Mouse (Mus musculus) embryonic facial prominence, embryonic 15.5 days (tissue): ENCODE measurements around the gene Trmt1. TPM values are rescaled to one million over a fixed set of nuclear protein-coding genes. Genes with fewer than 3 reads are reported as not detected.
A peak's percentile ranks its signal among the peaks of the same experiment; 100 is the strongest.

Experiments
- ATAC-seq: fragments of 200-750 bp; cut with Nextera tagmentation; 2 replicates; pipeline ENCODE4 v1.8.0; 2017; ENCODE audit warnings: low read depth, moderate TSS enrichment; ENCODE audit not compliant: insufficient number of reproducible peaks, low FRiP score, low TSS enrichment
- H3K27ac ChIP-seq: fragments of 300-500 bp; sonication (generic); replicated peaks from 2 replicates; pipeline ENCODE4 v1.5.1; 2015; ENCODE audit warnings: mild to moderate bottlenecking, inconsistent platforms
- H3K27me3 ChIP-seq: fragments of 300-500 bp; sonication (generic); 2 replicates; pipeline ENCODE4 v1.6.1; 2015; ENCODE audit warnings: inconsistent platforms
- H3K36me3 ChIP-seq: fragments of 300-500 bp; sonication (generic); 2 replicates; pipeline ENCODE4 v1.6.1; 2015; ENCODE audit warnings: mild to moderate bottlenecking, inconsistent platforms
- H3K4me1 ChIP-seq: fragments of 300-500 bp; sonication (generic); 2 replicates; pipeline ENCODE4 v1.6.1; 2015; ENCODE audit warnings: inconsistent platforms
- H3K4me2 ChIP-seq: fragments of 300-500 bp; sonication (generic); replicated peaks from 2 replicates; pipeline ENCODE4 v1.6.1; 2015; ENCODE audit warnings: mild to moderate bottlenecking, inconsistent platforms
- H3K4me3 ChIP-seq: fragments of 300-500 bp; sonication (generic); replicated peaks from 2 replicates; pipeline ENCODE4 v1.5.1; 2015; ENCODE audit warnings: mild to moderate bottlenecking, inconsistent platforms
- H3K9ac ChIP-seq: fragments of 300-500 bp; sonication (generic); 2 replicates; pipeline ENCODE4 v1.6.1; 2015; ENCODE audit warnings: inconsistent platforms
- H3K9me3 ChIP-seq: fragments of 300-500 bp; sonication (generic); replicated peaks from 2 replicates; pipeline ENCODE4 v1.6.1; 2016; ENCODE audit warnings: inconsistent platforms
- WGBS: fragments of 180-500 bp; shearing (Covaris S2); methylation state at CpG from one replicate; pipeline ENCODE4 v1.1.7; 2015; 5-methylcytosine and 5-hydroxymethylcytosine counted together
- polyA plus RNA-seq: library from polyadenylated mRNA; unstranded; fragments of >200 nt; fragmentation: Nextera tagmentation; extraction: Ambion mirVana; gene quantifications from 2 replicates; pipeline ENCODE4 v1.2.1, GENCODE M21; 2015

Trmt1 gene
- polyA plus RNA-seq, 1 experiment from 2014 or later, result 78.2 TPM

GRCm38 (mm10) chr8:84660819-84661457, 25.2 kb upstream of the Trmt1 start:
- peaks cover 62% of the 10 kb centered on the region for H3K4me1 ChIP-seq
- peak overlapping the region; percentile 60 for H3K4me3 ChIP-seq
- no peaks in the 10 kb centered on the region for H3K9me3 ChIP-seq
- peak overlapping the region; percentile 86 for H3K9ac ChIP-seq
- peak overlapping the region; percentile 97 for H3K27ac ChIP-seq
- no peaks in the 10 kb centered on the region for H3K27me3 ChIP-seq
- no peaks in the 10 kb centered on the region for H3K36me3 ChIP-seq
- no peak for ATAC-seq
- 2% methylated on average over 20 of the region's 20 CpGs for WGBS
- H3K4me2 ChIP-seq, result peak overlapping the region; percentile 81

DNA sequence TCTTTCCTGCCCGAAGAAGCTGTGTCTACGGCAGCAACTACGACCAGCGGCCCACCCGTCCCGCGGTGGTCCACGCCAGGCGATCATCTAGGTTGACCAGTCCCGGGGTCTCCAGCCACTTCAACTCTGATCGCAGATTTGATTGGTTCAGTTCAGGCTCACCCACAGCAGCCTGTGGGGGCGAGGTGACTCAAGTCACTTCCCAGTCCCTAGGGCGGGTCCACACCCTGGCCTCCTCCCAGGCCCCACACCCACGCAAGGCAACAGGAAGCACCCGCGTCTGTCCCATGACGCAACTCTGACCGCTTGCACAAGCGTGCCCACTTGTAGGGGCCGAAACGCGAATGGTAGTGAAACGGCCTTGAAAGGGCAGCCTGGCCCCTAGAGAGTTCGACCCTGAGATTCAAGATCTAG, 24.6 kb upstream of the Trmt1 start:
- peaks cover 62% of the 10 kb centered on the region for H3K4me1 ChIP-seq
- no peaks in the 10 kb centered on the region for H3K27me3 ChIP-seq
- under 1% methylated on average over 24 of the region's 24 CpGs for WGBS
- ATAC-seq, result no peak
- H3K4me2 ChIP-seq, result peak overlapping the region; percentile 81
- peak overlapping the region; percentile 86 for H3K9ac ChIP-seq
- peak overlapping the region; percentile 97 for H3K27ac ChIP-seq
- H3K4me3 ChIP-seq, result peak overlapping the region; percentile 60
- H3K9me3 ChIP-seq, result no peaks in the 10 kb centered on the region
- H3K36me3 ChIP-seq, result no peaks in the 10 kb centered on the region

DNA sequence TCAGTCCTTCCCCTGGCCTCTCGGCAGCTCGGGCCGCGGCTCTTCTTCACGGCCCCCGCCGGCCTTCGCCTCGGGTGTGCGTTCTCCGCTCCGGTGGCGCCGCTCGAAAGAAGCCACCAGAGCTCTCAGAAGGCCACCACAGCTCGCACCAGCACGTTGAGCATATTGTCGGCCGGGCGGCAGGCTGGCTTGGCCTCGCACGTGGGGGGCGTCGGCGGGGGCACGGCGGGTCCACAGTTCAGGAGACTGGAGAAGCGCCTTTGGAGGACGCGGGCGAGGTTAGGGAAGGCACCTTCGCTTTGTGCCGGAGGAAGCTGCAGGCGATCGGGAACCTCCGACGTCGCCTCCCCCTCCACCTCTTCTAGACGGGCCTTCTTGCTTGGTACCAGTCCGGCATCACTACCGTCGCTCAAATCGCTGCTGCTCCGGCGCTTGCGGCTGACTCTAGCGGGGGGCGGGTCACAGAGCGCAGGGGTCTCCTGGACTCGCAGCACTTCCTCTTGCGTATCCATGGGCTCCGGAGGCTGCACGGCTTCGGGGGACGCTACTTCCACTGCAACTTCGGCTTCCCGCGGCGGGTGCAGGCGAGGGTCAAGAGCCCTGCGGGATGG, 24.0 kb upstream of the Trmt1 start:
- no peak for ATAC-seq
- peak overlapping the region; percentile 60 for H3K4me3 ChIP-seq
- peak overlapping the region; percentile 97 for H3K27ac ChIP-seq
- no peaks in the 10 kb centered on the region for H3K9me3 ChIP-seq
- no peaks in the 10 kb centered on the region for H3K27me3 ChIP-seq
- 2% methylated on average over 61 of the region's 61 CpGs for WGBS
- H3K4me1 ChIP-seq, result peaks cover 58% of the 10 kb centered on the region
- H3K36me3 ChIP-seq, result no peaks in the 10 kb centered on the region
- peak overlapping the region; percentile 81 for H3K4me2 ChIP-seq
- H3K9ac ChIP-seq, result peak overlapping the region; percentile 86

- H3K4me3 ChIP-seq, result peak within 1 kb of the TSS; percentile 60
- peaks cover 54% of the 10 kb centered on the region for H3K4me1 ChIP-seq
- H3K27me3 ChIP-seq, result no peaks in the 10 kb centered on the region
- ATAC-seq, result peak; percentile 86
- peak within 1 kb of the TSS; percentile 86 for H3K9ac ChIP-seq
- under 1% methylated on average over 27 of the region's 27 CpGs for WGBS
- H3K9me3 ChIP-seq, result no peaks in the 10 kb centered on the region
- peak within 1 kb of the TSS; percentile 97 for H3K27ac ChIP-seq
- peak within 1 kb of the TSS; percentile 81 for H3K4me2 ChIP-seq
- H3K36me3 ChIP-seq, result no peaks in the 10 kb centered on the region
Measured at GRCm38 (mm10) chr8:84662581-84663065, 23.5 kb upstream of the Trmt1 start, which contains the start of gene Ier2. Gene Ier2, minus strand, starts transcription at chr8:84662852.

DNA sequence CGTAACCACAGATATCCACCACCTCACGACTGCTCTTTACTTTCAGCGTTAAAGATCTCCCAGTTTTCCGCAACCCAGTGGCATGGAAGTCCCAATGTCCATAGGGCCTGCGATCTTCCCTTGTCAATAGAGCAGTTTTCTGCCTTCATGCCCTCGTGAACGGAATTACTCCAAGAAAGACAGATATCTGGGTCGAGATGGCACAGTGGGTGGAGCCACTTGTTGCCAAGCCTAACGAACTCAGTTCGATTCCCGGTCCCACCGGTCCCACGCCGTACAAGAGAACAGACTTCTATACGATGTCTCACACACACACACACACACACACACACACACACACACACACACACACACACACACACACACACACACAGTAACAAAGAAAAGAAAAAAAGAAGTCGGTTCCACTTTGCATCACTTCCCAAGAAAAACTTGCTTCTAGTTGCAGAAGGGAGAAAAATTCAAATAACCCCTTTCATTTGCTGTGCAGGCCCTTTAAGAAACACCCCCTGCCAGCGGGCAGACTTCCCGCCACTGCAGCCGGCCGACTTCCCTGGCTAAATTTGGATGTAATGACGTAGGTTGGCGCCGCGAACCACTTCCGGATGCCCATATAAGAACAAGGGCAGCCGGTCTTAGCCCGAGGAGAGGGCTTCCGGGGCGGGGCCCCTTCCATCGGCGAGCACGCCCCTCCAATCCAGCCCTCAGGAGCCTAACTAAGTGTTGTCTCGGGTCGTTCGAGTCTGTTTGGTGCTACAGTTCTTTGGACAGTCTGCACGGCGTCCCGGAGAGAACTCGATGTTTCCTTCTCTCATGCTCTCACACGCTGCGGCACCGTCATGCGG, 22.4 kb upstream of the Trmt1 start:
- H3K36me3 ChIP-seq, result 0 out of 2 replicates have a peak, but pooled peaks cover 8% of the 10 kb centered on the region

GRCm38 (mm10) chr8:84664566-84665384, 21.3 kb upstream of the Trmt1 start:
- WGBS, result under 1% methylated on average over 29 of the region's 29 CpGs
- peak overlapping the region; percentile 81 for H3K4me2 ChIP-seq
- 0 out of 2 replicates have a peak, but pooled peaks cover 11% of the 10 kb centered on the region for H3K36me3 ChIP-seq
- H3K27ac ChIP-seq, result peak overlapping the region; percentile 97
- peaks cover 48% of the 10 kb centered on the region for H3K4me1 ChIP-seq
- peak overlapping the region; percentile 50 for H3K9ac ChIP-seq
- peak overlapping the region; percentile 60 for H3K4me3 ChIP-seq
- H3K9me3 ChIP-seq, result no peaks in the 10 kb centered on the region
- H3K27me3 ChIP-seq, result no peaks in the 10 kb centered on the region
- ATAC-seq, result no peak; the same call in 1 of the 2 replicates

More for the DNA sequence above, 22.4 kb upstream of the Trmt1 start:
- H3K27ac ChIP-seq, result peak overlapping the region; percentile 97
- 2% methylated on average over 43 of the region's 43 CpGs for WGBS
- peak; percentile 87 for ATAC-seq
- H3K4me2 ChIP-seq, result peak overlapping the region; percentile 81
- no peaks in the 10 kb centered on the region for H3K9me3 ChIP-seq
- H3K27me3 ChIP-seq, result no peaks in the 10 kb centered on the region
- peak overlapping the region; percentile 60 for H3K4me3 ChIP-seq
- H3K4me1 ChIP-seq, result peaks cover 51% of the 10 kb centered on the region
- H3K9ac ChIP-seq, result peak overlapping the region; percentile 50

DNA sequence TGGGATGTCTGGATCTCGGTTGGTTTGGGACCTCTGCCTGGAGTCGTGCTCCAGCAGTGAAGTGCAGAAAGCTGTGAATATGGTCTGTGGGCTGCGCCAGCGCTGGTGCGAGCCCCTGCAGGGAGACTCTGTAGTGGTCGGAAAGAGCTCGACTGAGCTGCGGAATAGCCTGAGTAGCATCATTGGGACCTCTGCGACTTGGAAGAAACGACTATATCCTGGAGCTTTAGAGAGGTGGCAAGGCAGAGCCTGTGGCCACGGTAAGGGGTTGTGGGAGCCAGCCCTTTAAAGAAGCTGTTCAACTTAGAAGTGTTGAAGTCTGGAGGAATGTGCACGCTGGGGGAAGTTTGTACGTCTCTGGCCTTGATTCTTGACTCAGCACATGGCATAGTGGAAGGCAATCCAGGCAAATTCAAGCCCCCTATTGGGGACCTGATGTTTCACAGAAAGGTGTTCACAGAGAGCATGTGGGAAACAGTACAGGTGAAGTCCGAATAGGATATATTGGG, 20.7 kb upstream of the Trmt1 start:
- H3K4me2 ChIP-seq, result peak overlapping the region; percentile 81
- no peak for ATAC-seq
- H3K4me3 ChIP-seq, result peak overlapping the region; percentile 60
- H3K9me3 ChIP-seq, result no peaks in the 10 kb centered on the region
- H3K27ac ChIP-seq, result peak overlapping the region; percentile 97
- peak overlapping the region; percentile 50 for H3K9ac ChIP-seq
- H3K4me1 ChIP-seq, result peaks cover 42% of the 10 kb centered on the region
- WGBS, result 1% methylated on average over 14 of the region's 14 CpGs
- H3K36me3 ChIP-seq, result 0 out of 2 replicates have a peak, but pooled peaks cover 11% of the 10 kb centered on the region
- H3K27me3 ChIP-seq, result no peaks in the 10 kb centered on the region

DNA sequence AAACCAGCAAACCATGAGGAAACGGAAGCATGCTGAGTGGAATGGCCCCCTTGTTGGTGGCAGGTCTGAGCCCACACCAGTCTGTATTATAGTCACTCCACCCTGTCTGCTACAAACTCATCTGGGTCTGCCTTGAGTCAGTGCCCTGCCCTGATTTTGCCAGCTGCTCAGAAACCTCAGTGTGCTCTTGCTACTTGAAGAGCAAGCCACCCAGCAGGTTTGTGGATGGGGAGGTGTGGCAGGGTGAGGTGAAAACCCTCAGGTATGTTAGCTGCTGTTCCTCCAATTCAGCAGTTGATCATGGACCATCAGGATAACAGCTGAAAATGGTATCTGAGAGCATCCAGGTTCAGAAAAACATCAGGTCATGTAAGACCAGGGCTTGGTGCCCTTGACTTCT, 18.0 kb upstream of the Trmt1 start:
- H3K36me3 ChIP-seq, result peaks cover 35% of the 10 kb centered on the region
- H3K27me3 ChIP-seq, result no peaks in the 10 kb centered on the region
- H3K4me2 ChIP-seq, result no peak overlapping the region
- no peak for ATAC-seq
- no peak overlapping the region for H3K4me3 ChIP-seq
- 0 out of 2 replicates have a peak overlapping the region, but pooled peaks have one; percentile 0 for H3K27ac ChIP-seq
- no peaks in the 10 kb centered on the region for H3K9me3 ChIP-seq
- peaks cover 25% of the 10 kb centered on the region for H3K4me1 ChIP-seq
- 54% methylated on average over 1 of the region's 1 CpGs for WGBS
- H3K9ac ChIP-seq, result no peak overlapping the region

GRCm38 (mm10) chr8:84668731-84669485, 17.2 kb upstream of the Trmt1 start:
- Histone ChIP-seq H3K27me3 (no peaks in the 10 kb centered on the region), H3K4me2 (no peak overlapping the region), H3K4me3 (no peak overlapping the region), H3K36me3 (peaks cover 41% of the 10 kb centered on the region), H3K4me1 (peaks cover 20% of the 10 kb centered on the region; the same call in 1 of the 2 replicates), H3K9me3 (no peaks in the 10 kb centered on the region), H3K9ac (no peak overlapping the region), H3K27ac (0 out of 2 replicates have a peak overlapping the region, but pooled peaks have one; percentile 0)
- WGBS, result 84% methylated on average over 6 of the region's 6 CpGs
- ATAC-seq, result no peak
